Mouse (Mus musculus) stomach, postnatal 0 days (tissue): ENCODE measurements around the gene Fdxacb1. TPM values are rescaled to one million over a fixed set of nuclear protein-coding genes. Genes with fewer than 3 reads are reported as not detected.
A peak's percentile ranks its signal among the peaks of the same experiment; 100 is the strongest.

Experiments
- ATAC-seq: fragments of 200-750 bp; cut with Nextera tagmentation; 2 replicates; pipeline ENCODE4 v1.8.0; 2017; ENCODE audit not compliant: low FRiP score, low TSS enrichment
- DNase-seq: peaks from one replicate; pipeline ENCODE4 v3.0.0-alpha.2; 2016; ENCODE audit warnings: low spot score
- H3K27ac ChIP-seq: fragments of 300-500 bp; sonication (generic); replicated peaks from 2 replicates; pipeline ENCODE4 v1.5.1; 2014; ENCODE audit warnings: mild to moderate bottlenecking, control low read depth
- H3K27me3 ChIP-seq: fragments of 300-500 bp; sonication (generic); 2 replicates; pipeline ENCODE4 v1.6.1; 2014; ENCODE audit warnings: low read length; ENCODE audit not compliant: control insufficient read depth, insufficient read depth
- H3K36me3 ChIP-seq: fragments of 300-500 bp; sonication (generic); 2 replicates; pipeline ENCODE4 v1.6.1; 2014; ENCODE audit warnings: low read length, mixed read lengths; ENCODE audit not compliant: control insufficient read depth, insufficient read depth
- H3K4me1 ChIP-seq: fragments of 300-500 bp; sonication (generic); replicated peaks from 2 replicates; pipeline ENCODE4 v1.6.1; 2014; ENCODE audit warnings: antibody characterized with exemption; ENCODE audit not compliant: control insufficient read depth, insufficient read depth
- H3K4me2 ChIP-seq: fragments of 300-500 bp; sonication (generic); replicated peaks from 2 replicates; pipeline ENCODE4 v1.6.1; 2014; ENCODE audit warnings: low read depth, mild to moderate bottlenecking, control low read depth, moderate library complexity
- H3K4me3 ChIP-seq: fragments of 300-500 bp; sonication (generic); 2 replicates; pipeline ENCODE4 v1.5.1; 2014; ENCODE audit warnings: low read depth, low read length, control low read depth
- H3K9ac ChIP-seq: fragments of 300-500 bp; sonication (generic); 2 replicates; pipeline ENCODE4 v1.6.1; 2014; ENCODE audit warnings: mild to moderate bottlenecking, low read length, control low read depth, mixed read lengths
- H3K9me3 ChIP-seq: fragments of 300-500 bp; sonication (generic); 2 replicates; pipeline ENCODE4 v1.6.1; 2016; ENCODE audit warnings: low read length; ENCODE audit not compliant: control insufficient read depth
- CTCF ChIP-seq: IDR thresholded peaks from 2 replicates; pipeline ENCODE4 v1.5.1; 2016; ENCODE audit warnings: antibody characterized with exemption, low read depth, mild to moderate bottlenecking, moderate library complexity
- EP300 ChIP-seq: optimal IDR thresholded peaks from 2 replicates; pipeline ENCODE3; 2016; ENCODE audit warnings: antibody characterized with exemption
- WGBS: fragments of 180-500 bp; shearing (Covaris S2); extraction: QIAGEN DNeasy Blood & Tissue Kit; methylation state at CpG from one replicate; pipeline ENCODE4 v1.1.7; 2014; 5-methylcytosine and 5-hydroxymethylcytosine counted together
- polyA plus RNA-seq: library from polyadenylated mRNA; unstranded; fragments of >200 nt; fragmentation: Nextera tagmentation; extraction: Ambion mirVana; gene quantifications from 2 replicates; pipeline ENCODE4 v1.2.1, GENCODE M21; 2015

The Fdxacb1 gene
- polyA plus RNA-seq, 1 experiment from 2014 or later: 8.3 TPM

GRCm38 (mm10) chr9:50763331-50763730 is 4.7 kb upstream of the Fdxacb1 start:
- Histone ChIP-seq H3K36me3 (0 out of 2 replicates have a peak, but pooled peaks cover 5% of the 10 kb centered on the region), H3K9ac (no peak overlapping the region), H3K9me3 (no peaks in the 10 kb centered on the region), H3K4me1 (no peaks in the 10 kb centered on the region), H3K4me2 (no peak overlapping the region), H3K27me3 (no peaks in the 10 kb centered on the region), H3K4me3 (no peak overlapping the region), H3K27ac (no peak overlapping the region)
- ATAC-seq (no peak), DNase-seq (peak; percentile 36)
- TF ChIP-seq EP300: no peak
- peak; percentile 69 for TF ChIP-seq CTCF
- WGBS: 53% methylated on average over 1 of the region's 1 CpGs

GRCm38 (mm10) chr9:50767531-50768106 is 417 bp upstream of the Fdxacb1 start:
- H3K4me2 ChIP-seq: peak overlapping the region; percentile 63
- WGBS: 2% methylated on average over 17 of the region's 17 CpGs
- H3K4me1 ChIP-seq: peaks cover 3% of the 10 kb centered on the region
- 0 out of 2 replicates have a peak, but pooled peaks cover 8% of the 10 kb centered on the region for H3K36me3 ChIP-seq
- DNase-seq: peak; percentile 19
- H3K27ac ChIP-seq: peak overlapping the region; percentile 94
- H3K27me3 ChIP-seq: no peaks in the 10 kb centered on the region
- peak overlapping the region; percentile 68 for H3K9ac ChIP-seq
- peak; percentile 41 for ATAC-seq
- peak overlapping the region; percentile 58 for H3K4me3 ChIP-seq
- TF ChIP-seq EP300: no peak
- TF ChIP-seq CTCF: no peak
- no peaks in the 10 kb centered on the region for H3K9me3 ChIP-seq

GRCm38 (mm10) chr9:50770011-50770410 is 2.0 kb downstream of the Fdxacb1 start:
- no peak for TF ChIP-seq EP300
- no peak for TF ChIP-seq CTCF
- H3K27ac ChIP-seq: no peak overlapping the region
- H3K4me2 ChIP-seq: no peak overlapping the region
- ATAC-seq: no peak
- H3K4me1 ChIP-seq: peaks cover 3% of the 10 kb centered on the region
- H3K9me3 ChIP-seq: no peaks in the 10 kb centered on the region
- 0 out of 2 replicates have a peak, but pooled peaks cover 3% of the 10 kb centered on the region for H3K36me3 ChIP-seq
- no peak overlapping the region for H3K4me3 ChIP-seq
- no peaks in the 10 kb centered on the region for H3K27me3 ChIP-seq
- WGBS: 78% methylated on average over 2 of the region's 2 CpGs
- H3K9ac ChIP-seq: no peak overlapping the region
- DNase-seq: no peak

- H3K9ac ChIP-seq: no peak overlapping the region
- peak overlapping the region; percentile 97; the same call in 1 of the 2 replicates for H3K4me2 ChIP-seq
- H3K27me3 ChIP-seq: no peaks in the 10 kb centered on the region
- WGBS: 61% methylated on average over 4 of the region's 4 CpGs
- no peak overlapping the region for H3K4me3 ChIP-seq
- no peaks in the 10 kb centered on the region for H3K9me3 ChIP-seq
- DNase-seq: no peak
- H3K4me1 ChIP-seq: peaks cover 4% of the 10 kb centered on the region
- no peak for ATAC-seq
- 0 out of 2 replicates have a peak, but pooled peaks cover 3% of the 10 kb centered on the region for H3K36me3 ChIP-seq
- H3K27ac ChIP-seq: no peak overlapping the region
- no peak for TF ChIP-seq EP300
- no peak for TF ChIP-seq CTCF
Observed at GRCm38 (mm10) chr9:50774026-50774462, 6.0 kb downstream of the Fdxacb1 start.

- ATAC-seq: peak; percentile 73
- no peaks in the 10 kb centered on the region for H3K9me3 ChIP-seq
- DNase-seq: peak; percentile 86
- no peaks in the 10 kb centered on the region for H3K27me3 ChIP-seq
- WGBS: under 1% methylated on average over 43 of the region's 51 CpGs
- peak within 1 kb of the TSS; percentile 97 for H3K9ac ChIP-seq
- H3K36me3 ChIP-seq: 0 out of 2 replicates have a peak, but pooled peaks cover 3% of the 10 kb centered on the region
- H3K4me2 ChIP-seq: peak within 1 kb of the TSS; percentile 97
- H3K4me1 ChIP-seq: peaks cover 2% of the 10 kb centered on the region; the same call in 1 of the 2 replicates
- H3K27ac ChIP-seq: peak within 1 kb of the TSS; percentile 92
- TF ChIP-seq CTCF (no peak), EP300 (no peak)
- H3K4me3 ChIP-seq: peak within 1 kb of the TSS; percentile 95
Observed at GRCm38 (mm10) chr9:50774991-50775612, 7.1 kb downstream of the Fdxacb1 start, which contains the start of the genes Alg9 and 1110032A03Rik. TSS of gene Alg9 (plus strand) at chr9:50775019. TSS of gene 1110032A03Rik (minus strand) at chr9:50775520.
